ENCODE assay signal across 8 mouse cellular contexts in genomic region chr8:64205321-64206023, GRCm38 (mm10). TPM values are rescaled to one million over a fixed set of nuclear protein-coding genes. Genes with fewer than 3 reads are reported as not detected.
DNase-seq lines count a peak whose midpoint lies in the region; ATAC-seq and TF ChIP-seq lines count a peak whose summit lies in the region.

No protein-coding gene starts in this region.

- no peaks in the 10 kb centered on the region for H3K9me3 ChIP-seq in ES-Bruce4 (replicated peaks; ENCODE audit: control insufficient read depth, insufficient read depth, low read length, poor library complexity, severe bottlenecking)
- no peaks in the 10 kb centered on the region for H3K9me3 ChIP-seq in heart, embryonic 14.5 days (ENCODE audit: control insufficient read depth, low read length)
- no peaks in the 10 kb centered on the region for H3K9me3 ChIP-seq in kidney, postnatal 0 days (replicated peaks; ENCODE audit: low read length)
- H3K9me3 ChIP-seq in lung, embryonic 15.5 days, result no peaks in the 10 kb centered on the region

- peak overlapping the region; percentile 67 for H3K4me3 ChIP-seq in ES-Bruce4 (ENCODE audit: low read depth, low read length)
- H3K4me3 ChIP-seq in embryonic fibroblast, embryonic 13.5 days (ENCODE audit: insufficient read depth, low read length), result peak overlapping the region; percentile 80
- peak overlapping the region; percentile 75 to 86 for H3K4me3 ChIP-seq in heart, embryonic 14.5 days (ENCODE audit: control insufficient read depth in 1 of 2, insufficient read depth in 1 of 2, low read depth in 1 of 2, low read length in 2 of 2)
- H3K4me3 ChIP-seq in kidney, postnatal 0 days (replicated peaks; ENCODE audit: low read depth, low read length), result peak overlapping the region; percentile 62
- peak overlapping the region; percentile 55 for H3K4me3 ChIP-seq in lung, embryonic 15.5 days

- DNase-seq in adrenal gland, postnatal 25 days, result peak; percentile 49
- DNase-seq in kidney, postnatal 0 days (ENCODE audit: low spot score), result peak; percentile 18
- peak; percentile 65 for DNase-seq in retina, postnatal 1 day

- H3K9ac ChIP-seq in ES-Bruce4 (ENCODE audit: low read depth, poor library complexity, severe bottlenecking), result peak overlapping the region; percentile 56
- peak overlapping the region; percentile 79 for H3K9ac ChIP-seq in heart, embryonic 14.5 days (ENCODE audit: low read length)
- H3K9ac ChIP-seq in kidney, postnatal 0 days (ENCODE audit: low read depth, low read length), result peak overlapping the region; percentile 41
- H3K9ac ChIP-seq in lung, embryonic 15.5 days, result peak overlapping the region; percentile 39

- H3K27me3 ChIP-seq in ES-Bruce4 (ENCODE audit: control insufficient read depth, insufficient read depth, low read length, poor library complexity, severe bottlenecking), result peaks cover 27% of the 10 kb centered on the region
- no peaks in the 10 kb centered on the region for H3K27me3 ChIP-seq in heart, embryonic 14.5 days (ENCODE audit: control insufficient read depth, insufficient read depth, low read length)
- 0 out of 2 replicates have a peak, but pooled peaks cover 7% of the 10 kb centered on the region for H3K27me3 ChIP-seq in kidney, postnatal 0 days (ENCODE audit: insufficient read depth, low read length)
- peaks cover 19% of the 10 kb centered on the region; the same call in 1 of the 2 replicates for H3K27me3 ChIP-seq in lung, embryonic 15.5 days

- H3K36me3 ChIP-seq in ES-Bruce4 (ENCODE audit: control insufficient read depth, insufficient read depth, low read length, poor library complexity, severe bottlenecking), result no peaks in the 10 kb centered on the region
- H3K36me3 ChIP-seq in heart, embryonic 14.5 days (ENCODE audit: control insufficient read depth, insufficient read depth, low read length), result no peaks in the 10 kb centered on the region
- H3K36me3 ChIP-seq in kidney, postnatal 0 days (ENCODE audit: insufficient read depth, low read length), result no peaks in the 10 kb centered on the region
- H3K36me3 ChIP-seq in lung, embryonic 15.5 days, result no peaks in the 10 kb centered on the region

- ATAC-seq in heart, embryonic 14.5 days (ENCODE audit: insufficient number of reproducible peaks, insufficient read depth, low FRiP score, low read depth), result 0 out of 2 replicates have a peak, but pooled peaks have one; percentile 29
- ATAC-seq in kidney, postnatal 0 days (replicated peaks; ENCODE audit: low FRiP score, low read depth), result peak; percentile 60; the same call in 1 of the 2 replicates
- peak; percentile 52 for ATAC-seq in lung, embryonic 15.5 days (ENCODE audit: borderline replicate concordance, extremely low read depth, low FRiP score, low TSS enrichment)
- no peak for ATAC-seq in erythroblast, adult 5-6 weeks (replicated peaks; ENCODE audit: low FRiP score, poor library complexity, severe bottlenecking)

- WGBS in heart, embryonic 14.5 days, result under 1% methylated on average over 61 of the region's 61 CpGs
- under 1% methylated on average over 60 of the region's 61 CpGs for WGBS in kidney, postnatal 0 days
- under 1% methylated on average over 60 of the region's 61 CpGs for WGBS in lung, embryonic 15.5 days

- TF ChIP-seq EP300 in ES-Bruce4 (IDR thresholded peaks at IDR 0.05; ENCODE audit: insufficient read depth, low read depth, low read length), result no peak

- H3K27ac ChIP-seq in ES-Bruce4 (ENCODE audit: insufficient read depth, low read length), result no peak overlapping the region
- H3K27ac ChIP-seq in embryonic fibroblast, embryonic 13.5 days (ENCODE audit: insufficient read depth, low read length), result peak overlapping the region; percentile 84
- H3K27ac ChIP-seq in heart, embryonic 14.5 days (replicated peaks in 1 of 2; ENCODE audit: control insufficient read depth in 1 of 2, insufficient read depth in 1 of 2, low read depth in 2 of 2, low read length in 2 of 2), result 0 out of 4 replicates have a peak overlapping the region, but pooled peaks of 1 of the 2 experiments have one; percentile 3
- H3K27ac ChIP-seq in kidney, postnatal 0 days, result no peak overlapping the region
- 0 out of 2 replicates have a peak overlapping the region, but pooled peaks have one; percentile 6 for H3K27ac ChIP-seq in lung, embryonic 15.5 days

- peak overlapping the region; percentile 99 for H3K4me2 ChIP-seq in heart, embryonic 14.5 days (ENCODE audit: low read length)
- H3K4me2 ChIP-seq in kidney, postnatal 0 days (ENCODE audit: low read length), result peak overlapping the region; percentile 99
- H3K4me2 ChIP-seq in lung, embryonic 15.5 days, result peak overlapping the region; percentile 99

- no peaks in the 10 kb centered on the region for H3K4me1 ChIP-seq in ES-Bruce4 (ENCODE audit: control insufficient read depth, insufficient read depth, low read length)
- H3K4me1 ChIP-seq in embryonic fibroblast, embryonic 13.5 days (ENCODE audit: control insufficient read depth, insufficient read depth, low read length), result no peaks in the 10 kb centered on the region; the same call in 1 of the 2 replicates
- peaks cover 4 to 7% of the 10 kb centered on the region in 2 experiments; a peak in 3 of 4 replicates for H3K4me1 ChIP-seq in heart, embryonic 14.5 days (ENCODE audit: control insufficient read depth in 2 of 2, insufficient read depth in 2 of 2, low read length in 2 of 2)
- peaks cover 6% of the 10 kb centered on the region for H3K4me1 ChIP-seq in kidney, postnatal 0 days (replicated peaks; ENCODE audit: insufficient read depth, low read length)
- peaks cover 19% of the 10 kb centered on the region for H3K4me1 ChIP-seq in lung, embryonic 15.5 days

- no peak for TF ChIP-seq POLR2A in ES-Bruce4 (IDR thresholded peaks at IDR 0.05; ENCODE audit: insufficient read depth, low read length)
- TF ChIP-seq POLR2A in embryonic fibroblast, embryonic 13.5 days (IDR thresholded peaks at IDR 0.05; ENCODE audit: low read depth, low read length), result peak; percentile 10; the same call in 1 of the 2 replicates

- TF ChIP-seq CTCF in ES-Bruce4 (IDR thresholded peaks at IDR 0.05; ENCODE audit: low read depth, low read length), result no peak
- no peak for TF ChIP-seq CTCF in embryonic fibroblast, embryonic 13.5 days (IDR thresholded peaks at IDR 0.05; ENCODE audit: borderline replicate concordance, insufficient read depth, low read length)
- no peak for TF ChIP-seq CTCF in kidney, postnatal 0 days (IDR thresholded peaks at IDR 0.05; ENCODE audit: low read depth)

RNA-seq across cellular contexts. Expression of gene Tll1, which starts 0.6 kb away (rescaled TPM):
- 0.54 and 0.59 TPM in 2 replicates for polyA plus RNA-seq in ES-Bruce4 (2011; ENCODE audit: insufficient read depth, insufficient read length, low read depth, missing spikeins)
- total RNA-seq in adrenal gland, postnatal 25 days (2021), result 2.1 and 2.5 TPM in 2 replicates
- polyA plus RNA-seq in embryonic fibroblast, embryonic 13.5 days (2011; ENCODE audit: insufficient read length, low read depth, missing spikeins), result 30.4 and 87.0 TPM in 2 replicates
- polyA plus RNA-seq in heart, embryonic 14.5 days (2014; fragmentation: Nextera tagmentation; extraction: Ambion mirVana), result 1.6 and 2.1 TPM in 2 replicates
- 0.28 and 0.54 TPM in 2 replicates for polyA plus RNA-seq in kidney, postnatal 0 days (2015; fragmentation: Nextera tagmentation; extraction: Ambion mirVana)
- polyA plus RNA-seq in lung, embryonic 15.5 days (2015; fragmentation: Nextera tagmentation; extraction: Ambion mirVana), result 1.1 and 1.5 TPM in 2 replicates
- not detected in 2 replicates for total RNA-seq in erythroblast, adult 5-6 weeks (2015; ENCODE audit: low replicate concordance)
- not detected in 2 replicates for total RNA-seq in erythroblast, adult 5-6 weeks (2017; ENCODE audit: low replicate concordance)

Comparison
In these comparisons a context has a peak if more than half of its experiments do, and no peak if none do; other contexts are left out.
1. H3K27ac ChIP-seq: peak in embryonic fibroblast, embryonic 13.5 days (single experiment) and lung, embryonic 15.5 days (single experiment); none in ES-Bruce4 (single experiment) and kidney, postnatal 0 days (single experiment).
2. RNA of gene Tll1, which starts 0.6 kb away (polyA plus RNA-seq): 30.4 to 87.0 TPM in embryonic fibroblast, embryonic 13.5 days; 1.6 to 2.1 TPM in heart, embryonic 14.5 days, 1.1 to 1.5 TPM in lung, embryonic 15.5 days, 0.54 to 0.59 TPM in ES-Bruce4 and 0.28 to 0.54 TPM in kidney, postnatal 0 days; every median in the first group is over 10 times any median in the second.
3. Peak in every context shown above with its lines, with median percentiles within 50 percentile points of each other: H3K4me3 ChIP-seq, H3K9ac ChIP-seq, DNase-seq and H3K4me2 ChIP-seq.